Mouse (Mus musculus): Measurements from ENCODE around the gene Ovgp1. TPM values are rescaled to one million over a fixed set of nuclear protein-coding genes. Genes with fewer than 3 reads are reported as not detected.

Gene Ovgp1
- polyA plus RNA-seq, 1 experiment from 2014 or later, result 0.10 TPM

DNA sequence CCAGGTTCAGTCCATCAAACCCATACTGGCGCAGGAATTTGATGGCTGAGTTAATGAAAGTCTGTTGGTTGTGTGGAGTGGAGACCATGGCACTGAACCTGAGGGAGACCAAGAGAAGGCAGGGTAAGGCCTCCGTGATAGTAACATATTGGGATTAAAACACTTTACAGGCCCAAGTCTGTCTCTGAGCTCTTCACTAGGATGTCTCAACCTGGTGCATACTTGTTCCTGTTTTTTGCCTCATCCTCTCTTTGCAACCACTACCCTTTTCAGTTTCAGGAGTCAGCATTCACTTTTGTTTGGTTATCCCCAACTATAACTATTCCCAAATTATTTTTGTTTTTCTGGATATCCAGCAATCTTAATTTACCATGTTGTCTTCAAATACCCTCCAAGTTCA is 50.6 kb downstream of the Ovgp1 start:
- H3K4me3 ChIP-seq (ENCODE audit: inconsistent target), result no peak overlapping the region
- no peak overlapping the region for H3K27ac ChIP-seq
- 81% methylated on average over 2 of the region's 2 CpGs for WGBS (ENCODE audit: missing documents)
- no peaks in the 10 kb centered on the region for H3K36me3 ChIP-seq (ENCODE audit: inconsistent target)
- no peaks in the 10 kb centered on the region for H3K79me2 ChIP-seq (ENCODE audit: inconsistent target)

- Histone ChIP-seq H3K36me3 (ENCODE audit: inconsistent target) (no peaks in the 10 kb centered on the region), H3K4me3 (ENCODE audit: inconsistent target) (no peak within 1 kb of the TSS), H3K79me2 (ENCODE audit: inconsistent target) (no peaks in the 10 kb centered on the region), H3K27ac (no peak within 1 kb of the TSS)
- WGBS (ENCODE audit: missing documents), result 0% methylated on average over 1 of the region's 1 CpGs
These were observed 59.3 kb downstream of the Ovgp1 start, which contains the start of gene Chil5 for GRCm38 (mm10) chr3:106032781-106033180. Chil5 (minus strand) TSS chr3:106032814.

Other genes starting within 250 kb of the Ovgp1 start
- 119 to 125 TPM (median 119 TPM) in 3 replicates for gene Rap1a, start 172.4 kb upstream of the Ovgp1 start, polyA plus RNA-seq (2018)
- 0.30 to 1.9 TPM (median 1.1 TPM) in 3 replicates for gene Adora3, start 102.9 kb upstream of the Ovgp1 start, polyA plus RNA-seq (2018)
- 0.26 to 0.61 TPM in 2 of 3 replicates, not detected in the other for gene Tmigd3, start 102.8 kb upstream of the Ovgp1 start, polyA plus RNA-seq (2018)
- 5.4 to 14.3 TPM (median 11.3 TPM) in 3 replicates for gene I830077J02Rik, start 41.0 kb upstream of the Ovgp1 start, polyA plus RNA-seq (2018)
- 11.7 to 27.3 TPM (median 12.7 TPM) in 3 replicates for gene Wdr77, start 14.3 kb upstream of the Ovgp1 start, polyA plus RNA-seq (2018)
- gene Atp5f1, start 13.6 kb upstream of the Ovgp1 start, polyA plus RNA-seq (2018), result 178 to 432 TPM (median 247 TPM) in 3 replicates
- not detected in 3 replicates for gene Pifo, start 40.9 kb downstream of the Ovgp1 start, polyA plus RNA-seq (2018)
- not detected in 3 replicates for gene Chil5, start 59.1 kb downstream of the Ovgp1 start, polyA plus RNA-seq (2018)
- gene Chia1, start 139.5 kb downstream of the Ovgp1 start, polyA plus RNA-seq (2018), result not detected in 3 replicates
- 18.5 to 22.7 TPM (median 21.0 TPM) in 3 replicates for gene Chil3, start 193.9 kb downstream of the Ovgp1 start, polyA plus RNA-seq (2018)
- gene Chil4, start 245.8 kb downstream of the Ovgp1 start, polyA plus RNA-seq (2018), result not detected in 3 replicates